Comparison of ENCODE assay signal across 22 mouse cellular contexts in the genomic region with DNA sequence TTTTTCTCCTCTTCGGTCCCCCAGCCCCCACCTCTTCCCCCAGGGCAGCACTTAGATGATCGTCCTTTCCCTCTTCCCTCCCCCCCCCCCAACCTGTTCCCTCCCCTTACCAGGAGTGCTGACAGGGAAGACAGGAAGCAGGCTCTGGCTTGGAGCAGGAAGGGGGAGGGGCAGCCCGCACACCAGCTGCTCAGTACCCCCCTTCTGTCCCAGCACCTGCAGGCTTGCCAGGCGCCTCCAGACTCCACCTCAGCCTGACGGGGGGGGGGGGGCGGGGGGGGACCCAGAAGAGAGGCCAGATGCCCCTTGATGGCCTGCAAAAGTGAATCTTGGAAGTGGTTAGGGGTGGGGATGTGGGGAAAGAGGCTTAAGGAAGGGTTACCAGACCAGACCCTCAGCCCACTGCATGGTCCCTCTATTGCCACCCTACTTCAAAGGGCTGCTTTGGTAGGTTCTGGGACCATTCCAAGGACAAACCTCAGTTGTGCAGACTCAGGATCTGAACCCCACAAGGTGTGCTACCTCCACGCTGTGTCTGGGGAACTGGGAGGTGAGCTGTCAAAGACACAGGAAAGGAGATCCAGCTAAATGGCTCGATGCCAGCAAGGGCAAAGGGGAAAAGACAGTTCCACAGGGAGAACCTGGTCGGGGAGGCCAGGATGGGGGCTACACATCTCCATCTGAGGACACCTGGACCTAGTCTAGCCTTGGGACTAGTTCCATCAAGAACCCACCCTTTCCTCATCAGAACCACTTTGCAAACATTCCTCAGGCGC. TPM values are rescaled to one million over a fixed set of nuclear protein-coding genes. Genes with fewer than 3 reads are reported as not detected.
DNase-seq lines count a peak whose midpoint lies in the region; ATAC-seq and TF ChIP-seq lines count a peak whose summit lies in the region.
"Had no signal": no experiment of that assay in that cellular context is flagged by ENCODE, and none has a peak within 500 bp of the region (broad histone marks: within the 10 kb centered on the region; RNA-seq: fewer than 3 reads in every experiment).

No protein-coding gene starts in this region.

- TF ChIP-seq CTCF in stomach, postnatal 0 days (IDR thresholded peaks at IDR 0.05; ENCODE audit: low read depth), result no peak

- H3K4me2 ChIP-seq in forebrain, embryonic 15.5 days (replicated peaks), result no peak overlapping the region
- H3K4me2 ChIP-seq in kidney, embryonic 14.5 days (replicated peaks; ENCODE audit: low read depth, low read length), result no peak overlapping the region
- H3K4me2 ChIP-seq in stomach, embryonic 15.5 days, result 0 out of 2 replicates have a peak overlapping the region, but pooled peaks have one; percentile 58
- no peak overlapping the region for H3K4me2 ChIP-seq in stomach, postnatal 0 days (replicated peaks; ENCODE audit: low read depth)
- H3K4me2 ChIP-seq in hindbrain, embryonic 13.5 days, result no peak overlapping the region
- H3K4me2 ChIP-seq in hindbrain, embryonic 12.5 days (replicated peaks), result no peak overlapping the region
- H3K4me2 ChIP-seq: embryonic facial prominence, embryonic 15.5 days; hindbrain, embryonic 14.5 days; kidney, embryonic 15.5 days; limb, embryonic 15.5 days; liver, embryonic 15.5 days; midbrain, embryonic 13.5 days had no signal

- no peaks in the 10 kb centered on the region for H3K36me3 ChIP-seq in forebrain, embryonic 15.5 days
- H3K36me3 ChIP-seq in forebrain, embryonic 10.5 days (replicated peaks), result no peaks in the 10 kb centered on the region
- no peaks in the 10 kb centered on the region for H3K36me3 ChIP-seq in kidney, embryonic 14.5 days (ENCODE audit: control insufficient read depth, insufficient read depth, low read length)
- no peaks in the 10 kb centered on the region for H3K36me3 ChIP-seq in stomach, embryonic 15.5 days
- H3K36me3 ChIP-seq in stomach, postnatal 0 days (ENCODE audit: control insufficient read depth, insufficient read depth, low read length), result no peaks in the 10 kb centered on the region
- H3K36me3 ChIP-seq in hindbrain, embryonic 13.5 days, result no peaks in the 10 kb centered on the region
- H3K36me3 ChIP-seq in hindbrain, embryonic 12.5 days, result no peaks in the 10 kb centered on the region
- H3K36me3 ChIP-seq: embryonic facial prominence, embryonic 15.5 days; kidney, embryonic 15.5 days; limb, embryonic 15.5 days; liver, embryonic 15.5 days; midbrain, embryonic 13.5 days had no signal

- WGBS in forebrain, embryonic 15.5 days, result 8% methylated on average over 8 of the region's 10 CpGs
- 5% methylated on average over 8 of the region's 10 CpGs for WGBS in forebrain, embryonic 10.5 days
- WGBS in kidney, embryonic 14.5 days, result 9% methylated on average over 7 of the region's 10 CpGs
- WGBS in stomach, embryonic 15.5 days, result 10% methylated on average over 6 of the region's 10 CpGs
- 8% methylated on average over 7 of the region's 10 CpGs for WGBS in stomach, postnatal 0 days
- 8% methylated on average over 7 of the region's 10 CpGs for WGBS in hindbrain, embryonic 13.5 days
- 8% methylated on average over 8 of the region's 10 CpGs for WGBS in hindbrain, embryonic 12.5 days

- no peak overlapping the region for H3K27ac ChIP-seq in forebrain, embryonic 15.5 days (replicated peaks)
- no peak overlapping the region for H3K27ac ChIP-seq in forebrain, embryonic 10.5 days
- H3K27ac ChIP-seq in kidney, embryonic 14.5 days (ENCODE audit: low read depth, low read length), result no peak overlapping the region
- H3K27ac ChIP-seq in stomach, embryonic 15.5 days, result peak overlapping the region; percentile 45; the same call in 1 of the 2 replicates
- H3K27ac ChIP-seq in stomach, postnatal 0 days (replicated peaks), result no peak overlapping the region
- H3K27ac ChIP-seq in hindbrain, embryonic 13.5 days, result no peak overlapping the region
- no peak overlapping the region for H3K27ac ChIP-seq in hindbrain, embryonic 12.5 days
- H3K27ac ChIP-seq: embryonic facial prominence, embryonic 15.5 days; hindbrain, embryonic 14.5 days; kidney, embryonic 15.5 days; limb, embryonic 15.5 days; liver, embryonic 15.5 days; midbrain, embryonic 13.5 days had no signal

- peaks cover 19% of the 10 kb centered on the region for H3K4me1 ChIP-seq in forebrain, embryonic 15.5 days
- H3K4me1 ChIP-seq in forebrain, embryonic 10.5 days, result peaks cover 35% of the 10 kb centered on the region
- H3K4me1 ChIP-seq in kidney, embryonic 14.5 days (ENCODE audit: control insufficient read depth, insufficient read depth, low read length), result 0 out of 2 replicates have a peak, but pooled peaks cover 9% of the 10 kb centered on the region
- H3K4me1 ChIP-seq in stomach, embryonic 15.5 days, result peaks cover 16% of the 10 kb centered on the region
- H3K4me1 ChIP-seq in stomach, postnatal 0 days (replicated peaks; ENCODE audit: control insufficient read depth, insufficient read depth), result no peaks in the 10 kb centered on the region; the same call in 1 of the 2 replicates
- H3K4me1 ChIP-seq in hindbrain, embryonic 13.5 days (replicated peaks), result peaks cover 29% of the 10 kb centered on the region
- peaks cover 38% of the 10 kb centered on the region for H3K4me1 ChIP-seq in hindbrain, embryonic 12.5 days
- H3K4me1 ChIP-seq: liver, embryonic 15.5 days had no signal

- no peaks in the 10 kb centered on the region for H3K9me3 ChIP-seq in forebrain, embryonic 15.5 days
- no peaks in the 10 kb centered on the region for H3K9me3 ChIP-seq in forebrain, embryonic 10.5 days
- no peaks in the 10 kb centered on the region for H3K9me3 ChIP-seq in kidney, embryonic 14.5 days (ENCODE audit: control insufficient read depth, low read length)
- no peaks in the 10 kb centered on the region for H3K9me3 ChIP-seq in stomach, embryonic 15.5 days
- no peaks in the 10 kb centered on the region for H3K9me3 ChIP-seq in stomach, postnatal 0 days (ENCODE audit: control insufficient read depth, low read length)
- no peaks in the 10 kb centered on the region for H3K9me3 ChIP-seq in hindbrain, embryonic 13.5 days
- no peaks in the 10 kb centered on the region for H3K9me3 ChIP-seq in hindbrain, embryonic 12.5 days (replicated peaks)
- H3K9me3 ChIP-seq: embryonic facial prominence, embryonic 15.5 days; kidney, embryonic 15.5 days; limb, embryonic 15.5 days; liver, embryonic 15.5 days; midbrain, embryonic 13.5 days had no signal

- H3K4me3 ChIP-seq in forebrain, embryonic 15.5 days, result no peak overlapping the region
- H3K4me3 ChIP-seq in forebrain, embryonic 10.5 days, result no peak overlapping the region
- no peak overlapping the region for H3K4me3 ChIP-seq in kidney, embryonic 14.5 days (ENCODE audit: low read length)
- no peak overlapping the region for H3K4me3 ChIP-seq in stomach, embryonic 15.5 days (replicated peaks)
- H3K4me3 ChIP-seq in stomach, postnatal 0 days (ENCODE audit: low read depth, low read length), result no peak overlapping the region
- no peak overlapping the region for H3K4me3 ChIP-seq in hindbrain, embryonic 13.5 days
- no peak overlapping the region for H3K4me3 ChIP-seq in hindbrain, embryonic 12.5 days
- H3K4me3 ChIP-seq: embryonic facial prominence, embryonic 15.5 days; kidney, embryonic 15.5 days; limb, embryonic 15.5 days; liver, embryonic 15.5 days; midbrain, embryonic 13.5 days had no signal

- 0 out of 2 replicates have a peak, but pooled peaks have one; percentile 30 for ATAC-seq in forebrain, embryonic 15.5 days (replicated peaks)
- ATAC-seq in kidney, embryonic 14.5 days (ENCODE audit: low FRiP score, low TSS enrichment), result no peak
- 0 out of 2 replicates have a peak, but pooled peaks have one; percentile 20 for ATAC-seq in stomach, embryonic 15.5 days (ENCODE audit: insufficient read depth, low FRiP score, low read depth)
- ATAC-seq in stomach, postnatal 0 days (ENCODE audit: low FRiP score, low TSS enrichment), result no peak
- ATAC-seq in hindbrain, embryonic 13.5 days (ENCODE audit: low FRiP score), result no peak
- ATAC-seq in hindbrain, embryonic 12.5 days (ENCODE audit: low FRiP score), result no peak
- ATAC-seq: lung, postnatal 0 days; midbrain, embryonic 13.5 days had no signal

- H3K9ac ChIP-seq in forebrain, embryonic 15.5 days (replicated peaks), result no peak overlapping the region
- H3K9ac ChIP-seq in kidney, embryonic 14.5 days (ENCODE audit: low read depth, low read length), result no peak overlapping the region
- H3K9ac ChIP-seq in stomach, embryonic 15.5 days, result no peak overlapping the region
- H3K9ac ChIP-seq in stomach, postnatal 0 days (ENCODE audit: low read length), result no peak overlapping the region
- H3K9ac ChIP-seq in hindbrain, embryonic 13.5 days, result no peak overlapping the region
- H3K9ac ChIP-seq in hindbrain, embryonic 12.5 days, result no peak overlapping the region
- H3K9ac ChIP-seq: embryonic facial prominence, embryonic 15.5 days; hindbrain, embryonic 14.5 days; kidney, embryonic 15.5 days; limb, embryonic 15.5 days; liver, embryonic 15.5 days; midbrain, embryonic 13.5 days had no signal

- no peak for TF ChIP-seq EP300 in stomach, postnatal 0 days (optimal IDR thresholded peaks at IDR 0.05)

- DNase-seq in forebrain, embryonic 10.5 days (ENCODE audit: extremely low spot score, low spot score), result no peak
- peak; percentile 51 for DNase-seq in kidney, postnatal 10 days
- no peak for DNase-seq in stomach, postnatal 0 days (ENCODE audit: low spot score)
- DNase-seq: B cell, adult 2 months; cerebellum, adult 9-10 months; gastrocnemius, postnatal 10 days; heart, adult 18-20 months; right cerebral cortex, postnatal 4 days had no signal

- H3K27me3 ChIP-seq in forebrain, embryonic 15.5 days, result peaks cover 87% of the 10 kb centered on the region
- peaks cover 100% of the 10 kb centered on the region for H3K27me3 ChIP-seq in forebrain, embryonic 10.5 days (ENCODE audit: poor library complexity, severe bottlenecking)
- peaks cover 90% of the 10 kb centered on the region for H3K27me3 ChIP-seq in kidney, embryonic 14.5 days (ENCODE audit: control insufficient read depth, insufficient read depth, low read length)
- peaks cover 58% of the 10 kb centered on the region for H3K27me3 ChIP-seq in stomach, embryonic 15.5 days (replicated peaks)
- H3K27me3 ChIP-seq in stomach, postnatal 0 days (ENCODE audit: control insufficient read depth, insufficient read depth, low read length), result no peaks in the 10 kb centered on the region; the same call in 1 of the 2 replicates
- H3K27me3 ChIP-seq in hindbrain, embryonic 13.5 days, result peaks cover 97% of the 10 kb centered on the region
- H3K27me3 ChIP-seq in hindbrain, embryonic 12.5 days, result peaks cover 99% of the 10 kb centered on the region

RNA-seq across cellular contexts. Expression of a gene that starts 5.9 kb away (rescaled TPM):
- polyA plus RNA-seq in forebrain, embryonic 15.5 days (2015; fragmentation: Nextera tagmentation; extraction: Ambion mirVana), result not detected in 2 replicates
- not detected in 2 replicates for polyA plus RNA-seq in forebrain, embryonic 10.5 days (2016; fragmentation: Nextera tagmentation; extraction: Ambion mirVana)
- polyA plus RNA-seq in kidney, embryonic 14.5 days (2014; fragmentation: Nextera tagmentation; extraction: Ambion mirVana), result not detected in 2 replicates
- polyA plus RNA-seq in stomach, embryonic 15.5 days (2015; fragmentation: Nextera tagmentation; extraction: Ambion mirVana), result 2.2 and 3.9 TPM in 2 replicates
- polyA plus RNA-seq in stomach, postnatal 0 days (2015; fragmentation: Nextera tagmentation; extraction: Ambion mirVana), result 0.50 and 0.93 TPM in 2 replicates
- 2.9 and 4.9 TPM in 2 replicates for polyA plus RNA-seq in hindbrain, embryonic 13.5 days (2015; fragmentation: Nextera tagmentation; extraction: Ambion mirVana)
- 1.6 and 2.8 TPM in 2 replicates for polyA plus RNA-seq in hindbrain, embryonic 12.5 days (2016; fragmentation: Nextera tagmentation; extraction: Ambion mirVana)
- polyA plus RNA-seq: forebrain, embryonic 11.5 days; heart, postnatal 0 days; kidney, embryonic 15.5 days; liver, embryonic 15.5 days; lung, postnatal 0 days had no signal

RNA-seq across cellular contexts. Expression of a gene that starts 13.6 kb away (rescaled TPM):
- 0.46 TPM in 1 of 2 replicates, not detected in the other for polyA plus RNA-seq in forebrain, embryonic 15.5 days (2015; fragmentation: Nextera tagmentation; extraction: Ambion mirVana)
- polyA plus RNA-seq in forebrain, embryonic 10.5 days (2016; fragmentation: Nextera tagmentation; extraction: Ambion mirVana), result not detected in 2 replicates
- 0.47 and 2.1 TPM in 2 replicates for polyA plus RNA-seq in kidney, embryonic 14.5 days (2014; fragmentation: Nextera tagmentation; extraction: Ambion mirVana)
- 1.6 TPM in 2 replicates for polyA plus RNA-seq in stomach, embryonic 15.5 days (2015; fragmentation: Nextera tagmentation; extraction: Ambion mirVana)
- 0.22 and 0.31 TPM in 2 replicates for polyA plus RNA-seq in stomach, postnatal 0 days (2015; fragmentation: Nextera tagmentation; extraction: Ambion mirVana)
- polyA plus RNA-seq in hindbrain, embryonic 13.5 days (2015; fragmentation: Nextera tagmentation; extraction: Ambion mirVana), result 4.1 and 6.7 TPM in 2 replicates
- 7.0 and 7.6 TPM in 2 replicates for polyA plus RNA-seq in hindbrain, embryonic 12.5 days (2016; fragmentation: Nextera tagmentation; extraction: Ambion mirVana)
- polyA plus RNA-seq: forebrain, embryonic 11.5 days; lung, postnatal 0 days had no signal

RNA-seq across cellular contexts. Expression of a gene that starts 36.6 kb away (rescaled TPM):
- 0.59 and 0.67 TPM in 2 replicates for polyA plus RNA-seq in forebrain, embryonic 15.5 days (2015; fragmentation: Nextera tagmentation; extraction: Ambion mirVana)
- 0.04 and 0.25 TPM in 2 replicates for polyA plus RNA-seq in forebrain, embryonic 10.5 days (2016; fragmentation: Nextera tagmentation; extraction: Ambion mirVana)
- polyA plus RNA-seq in kidney, embryonic 14.5 days (2014; fragmentation: Nextera tagmentation; extraction: Ambion mirVana), result not detected in 2 replicates
- polyA plus RNA-seq in stomach, embryonic 15.5 days (2015; fragmentation: Nextera tagmentation; extraction: Ambion mirVana), result 0.06 TPM in 1 of 2 replicates, not detected in the other
- polyA plus RNA-seq in stomach, postnatal 0 days (2015; fragmentation: Nextera tagmentation; extraction: Ambion mirVana), result 0.04 TPM in 1 of 2 replicates, not detected in the other
- polyA plus RNA-seq in hindbrain, embryonic 13.5 days (2015; fragmentation: Nextera tagmentation; extraction: Ambion mirVana), result 0.56 and 1.2 TPM in 2 replicates
- polyA plus RNA-seq in hindbrain, embryonic 12.5 days (2016; fragmentation: Nextera tagmentation; extraction: Ambion mirVana), result 0.85 and 1.9 TPM in 2 replicates
- polyA plus RNA-seq: heart, postnatal 0 days; limb, embryonic 15.5 days; liver, embryonic 15.5 days had no signal

RNA-seq across cellular contexts. Expression of a gene that starts 44.1 kb away (rescaled TPM):
- polyA plus RNA-seq in forebrain, embryonic 15.5 days (2015; fragmentation: Nextera tagmentation; extraction: Ambion mirVana), result 2.1 and 2.4 TPM in 2 replicates
- 0.22 and 0.25 TPM in 2 replicates for polyA plus RNA-seq in forebrain, embryonic 10.5 days (2016; fragmentation: Nextera tagmentation; extraction: Ambion mirVana)
- polyA plus RNA-seq in kidney, embryonic 14.5 days (2014; fragmentation: Nextera tagmentation; extraction: Ambion mirVana), result 0.07 TPM in 1 of 2 replicates, not detected in the other
- 0.18 TPM in 2 replicates for polyA plus RNA-seq in stomach, embryonic 15.5 days (2015; fragmentation: Nextera tagmentation; extraction: Ambion mirVana)
- polyA plus RNA-seq in stomach, postnatal 0 days (2015; fragmentation: Nextera tagmentation; extraction: Ambion mirVana), result 0.12 and 0.19 TPM in 2 replicates
- polyA plus RNA-seq in hindbrain, embryonic 13.5 days (2015; fragmentation: Nextera tagmentation; extraction: Ambion mirVana), result 6.1 and 6.5 TPM in 2 replicates
- 6.9 and 7.5 TPM in 2 replicates for polyA plus RNA-seq in hindbrain, embryonic 12.5 days (2016; fragmentation: Nextera tagmentation; extraction: Ambion mirVana)
- polyA plus RNA-seq: heart, postnatal 0 days; limb, embryonic 15.5 days; liver, embryonic 15.5 days; lung, postnatal 0 days had no signal

RNA-seq across cellular contexts. Expression of a gene that starts 52.6 kb away (rescaled TPM):
- polyA plus RNA-seq in forebrain, embryonic 15.5 days (2015; fragmentation: Nextera tagmentation; extraction: Ambion mirVana), result 0.09 and 0.22 TPM in 2 replicates
- polyA plus RNA-seq in forebrain, embryonic 10.5 days (2016; fragmentation: Nextera tagmentation; extraction: Ambion mirVana), result 0.10 TPM in 1 of 2 replicates, not detected in the other
- 0.43 and 0.84 TPM in 2 replicates for polyA plus RNA-seq in kidney, embryonic 14.5 days (2014; fragmentation: Nextera tagmentation; extraction: Ambion mirVana)
- 24.3 and 31.0 TPM in 2 replicates for polyA plus RNA-seq in stomach, embryonic 15.5 days (2015; fragmentation: Nextera tagmentation; extraction: Ambion mirVana)
- 25.1 and 25.8 TPM in 2 replicates for polyA plus RNA-seq in stomach, postnatal 0 days (2015; fragmentation: Nextera tagmentation; extraction: Ambion mirVana)
- 0.14 and 0.21 TPM in 2 replicates for polyA plus RNA-seq in hindbrain, embryonic 13.5 days (2015; fragmentation: Nextera tagmentation; extraction: Ambion mirVana)
- polyA plus RNA-seq in hindbrain, embryonic 12.5 days (2016; fragmentation: Nextera tagmentation; extraction: Ambion mirVana), result 0.14 and 0.83 TPM in 2 replicates

Comparison
In these comparisons a context has a peak if more than half of its experiments do, and no peak if none do; other contexts are left out.
1. ATAC-seq: peak in forebrain, embryonic 15.5 days (single experiment) and stomach, embryonic 15.5 days (single experiment); none in kidney, embryonic 14.5 days (single experiment), stomach, postnatal 0 days (single experiment), hindbrain, embryonic 13.5 days (single experiment) and hindbrain, embryonic 12.5 days (single experiment).